Mouse (Mus musculus) kidney, adult 9 months (tissue): ENCODE measurements at regions not wholly inside any gene's neighbourhood (a gene's known extent, or its start where the extent isn't known, plus 50 kb on each side); places are given as distances from the start of the nearest gene placed in this dataset.

Experiments
- DNase-seq: peaks from one replicate; pipeline ENCODE4 v3.0.0; 2022

DNA sequence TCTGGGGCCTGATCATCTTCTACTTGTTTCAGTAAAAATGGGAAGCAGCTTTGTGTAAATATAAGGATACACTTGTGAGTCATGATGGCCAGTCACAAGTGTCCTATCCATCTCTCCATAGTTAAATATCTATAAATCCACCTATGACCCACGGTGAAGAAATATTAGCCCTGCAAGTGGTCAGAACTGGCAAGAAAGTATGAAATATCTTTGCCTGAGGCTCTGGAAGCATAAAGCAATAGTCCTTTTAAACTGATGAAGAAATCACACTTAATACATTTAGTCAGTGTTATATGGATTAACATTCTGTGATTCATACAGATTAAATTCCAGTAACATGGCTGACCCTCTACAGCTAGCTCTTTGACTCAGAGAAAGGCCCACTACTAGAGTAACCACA, 134.8 kb upstream of the Klf6 start:
- no peak for DNase-seq

- DNase-seq = no peak
Observed at GRCm38 (mm10) chr13:5728172-5728571, 133.1 kb upstream of the Klf6 start.

GRCm38 (mm10) chr13:5728808-5729207, 132.5 kb upstream of the Klf6 start:
- no peak for DNase-seq

GRCm38 (mm10) chr13:5729426-5730068, 131.7 kb upstream of the Klf6 start:
- DNase-seq = no peak

DNA sequence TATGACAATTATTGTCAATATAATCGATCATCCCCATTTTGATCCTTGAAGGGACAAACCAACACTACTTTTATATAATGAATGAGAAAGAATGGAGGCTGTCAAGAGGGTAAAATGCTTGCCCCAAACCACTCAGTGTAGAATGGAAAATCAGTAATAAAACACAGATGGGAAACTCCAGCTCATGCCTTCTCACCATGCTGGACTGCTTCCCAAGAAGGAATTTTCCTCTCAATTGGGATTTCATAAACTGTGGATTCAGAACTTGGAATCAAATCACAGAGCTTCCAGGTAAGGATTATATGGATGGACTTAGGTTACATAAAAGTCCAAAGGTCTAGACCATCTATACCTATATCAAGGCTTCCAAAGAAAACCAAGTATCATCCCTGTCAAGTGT, 129.1 kb upstream of the Klf6 start:
- DNase-seq = no peak

DNA sequence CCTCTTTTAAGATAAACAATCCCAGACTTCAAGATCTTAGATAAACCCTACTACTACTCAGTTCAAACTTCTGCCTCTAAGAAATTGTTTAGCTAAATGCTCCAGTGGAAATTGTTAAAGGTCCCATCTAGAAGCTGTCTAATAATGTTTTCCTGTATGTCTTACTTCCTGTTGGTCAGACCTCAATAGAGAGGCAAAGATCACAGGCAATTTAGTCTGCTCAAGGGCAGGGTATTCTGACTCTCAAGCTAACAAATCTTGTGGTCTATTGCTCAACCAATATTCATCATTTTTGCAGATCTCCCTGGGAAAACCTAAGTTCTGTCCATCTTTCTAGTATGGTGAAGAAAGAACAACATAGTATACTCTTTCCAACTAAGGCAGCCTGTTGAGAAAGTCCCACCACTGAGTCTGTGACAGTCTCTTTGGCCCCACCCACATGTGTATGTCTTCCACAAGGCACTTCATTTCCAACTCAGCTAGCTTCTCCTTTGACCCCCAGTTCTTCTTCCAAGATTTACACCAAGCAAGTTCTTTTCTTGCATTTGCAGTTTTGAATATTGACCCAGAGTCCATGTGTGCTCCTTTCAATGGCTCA, 126.2 kb upstream of the Klf6 start:
- no peak for DNase-seq

GRCm38 (mm10) chr13:5736472-5736871, 124.8 kb upstream of the Klf6 start:
- no peak for DNase-seq

DNA sequence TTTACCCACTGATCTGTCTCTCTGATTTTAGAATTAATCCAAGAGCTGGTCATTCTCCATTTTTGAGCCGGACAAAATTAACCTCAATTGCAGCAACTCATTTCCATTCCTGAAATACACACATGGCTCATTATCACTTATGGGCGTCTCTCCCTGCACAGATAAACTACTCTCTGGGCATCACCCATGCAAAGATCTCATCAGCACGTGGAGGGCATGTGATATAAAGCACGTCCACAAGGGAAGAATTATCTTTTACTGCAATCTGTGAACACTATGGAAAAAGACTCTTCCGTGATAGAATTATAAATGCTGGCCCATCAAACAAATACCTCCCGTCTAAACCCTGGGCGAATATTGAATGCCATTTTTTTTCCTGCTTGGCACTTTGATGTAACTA, 124.1 kb upstream of the Klf6 start:
- no peak for DNase-seq

- DNase-seq = no peak
Observed at GRCm38 (mm10) chr13:5740805-5741204, 120.5 kb upstream of the Klf6 start.

- no peak for DNase-seq
Observed at GRCm38 (mm10) chr13:5744949-5745348, 116.3 kb upstream of the Klf6 start.

GRCm38 (mm10) chr13:5757176-5757575, 104.1 kb upstream of the Klf6 start:
- no peak for DNase-seq

GRCm38 (mm10) chr13:5757963-5758362, 103.3 kb upstream of the Klf6 start:
- DNase-seq = no peak

DNA sequence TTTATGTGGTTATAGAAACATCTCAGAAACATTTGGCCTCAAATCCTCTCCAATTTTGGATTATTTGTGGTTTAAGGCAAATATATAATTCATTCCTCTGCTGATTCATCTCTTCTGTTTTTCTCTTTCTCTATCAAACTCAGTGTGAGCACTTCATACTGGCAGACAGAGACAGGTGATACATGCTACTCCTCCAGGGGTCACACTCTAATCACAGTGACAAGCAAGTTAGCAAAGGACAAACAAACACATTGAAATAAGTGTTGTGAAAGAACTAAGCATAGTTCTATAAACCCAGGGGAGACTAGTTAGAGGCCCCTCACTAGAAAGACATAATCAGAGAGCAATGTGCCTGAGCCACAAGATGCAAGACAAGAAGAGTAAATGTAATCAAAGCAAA, 101.3 kb upstream of the Klf6 start:
- no peak for DNase-seq

GRCm38 (mm10) chr13:5766394-5766793, 94.9 kb upstream of the Klf6 start:
- no peak for DNase-seq

- no peak for DNase-seq
Observed at GRCm38 (mm10) chr13:5767202-5767601, 94.1 kb upstream of the Klf6 start.

DNA sequence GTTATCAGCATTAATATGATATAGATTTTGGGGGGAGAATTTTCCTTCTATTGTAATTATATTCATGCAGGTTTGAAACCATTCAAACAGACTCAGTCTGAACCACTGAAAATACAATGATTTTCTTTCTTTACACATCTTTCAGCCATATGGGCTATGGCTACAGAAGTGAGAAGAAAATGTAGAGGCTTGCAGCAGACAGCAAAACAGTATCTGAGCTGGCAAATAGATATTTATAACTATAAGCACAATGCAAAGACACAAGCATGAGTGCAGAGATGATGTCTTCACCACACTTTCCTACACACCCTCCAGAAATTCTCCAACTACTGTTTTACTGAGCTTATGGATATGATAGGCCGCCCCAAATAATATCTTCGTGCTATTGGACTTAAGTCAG, 92.6 kb upstream of the Klf6 start:
- no peak for DNase-seq

- DNase-seq = peak; percentile 6
Observed at GRCm38 (mm10) chr13:5769283-5770260, 91.7 kb upstream of the Klf6 start.

- no peak for DNase-seq
Observed at GRCm38 (mm10) chr13:5773811-5774210, 87.5 kb upstream of the Klf6 start.

- no peak for DNase-seq
Observed at GRCm38 (mm10) chr13:5778443-5779171, 82.7 kb upstream of the Klf6 start.

DNA sequence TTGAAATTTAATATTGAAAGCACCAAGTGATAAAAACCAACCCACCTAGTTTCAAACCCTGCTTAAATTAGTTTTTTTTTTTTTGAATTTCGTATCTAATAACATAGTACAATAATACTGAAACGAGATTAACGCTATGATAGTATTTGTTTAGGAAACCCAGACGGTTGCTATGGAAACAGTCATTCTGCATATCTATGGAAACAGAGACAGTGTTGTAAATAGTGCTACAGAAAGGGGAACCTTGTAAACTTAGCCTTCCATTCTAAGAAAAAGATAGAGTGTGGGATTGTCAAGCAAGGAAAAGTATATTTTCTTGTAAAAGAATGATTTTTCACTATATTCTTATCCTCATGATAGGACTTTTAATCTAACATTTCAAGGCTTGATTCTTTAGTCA, 81.9 kb upstream of the Klf6 start:
- no peak for DNase-seq

DNA sequence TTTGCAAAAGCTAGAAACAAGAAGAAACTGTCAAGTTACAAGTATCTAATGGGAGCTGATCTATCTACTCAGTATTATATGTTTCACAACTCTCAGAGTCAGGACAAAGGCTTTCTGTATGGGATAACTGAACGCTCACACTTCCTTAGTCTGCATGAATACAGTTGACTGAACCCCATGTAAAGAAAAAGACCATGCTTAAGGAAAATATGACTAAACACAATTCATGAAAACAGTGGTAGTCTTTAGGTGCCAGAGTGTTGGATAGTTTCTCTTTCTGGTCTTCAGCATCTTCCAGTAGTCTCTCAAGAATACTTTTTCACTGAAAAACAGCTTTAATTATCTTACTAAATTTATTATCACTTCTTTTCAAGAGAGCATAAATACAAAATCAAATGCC, 78.7 kb upstream of the Klf6 start:
- DNase-seq = no peak

- DNase-seq = no peak
Observed at GRCm38 (mm10) chr13:5787114-5787513, 74.2 kb upstream of the Klf6 start.

DNA sequence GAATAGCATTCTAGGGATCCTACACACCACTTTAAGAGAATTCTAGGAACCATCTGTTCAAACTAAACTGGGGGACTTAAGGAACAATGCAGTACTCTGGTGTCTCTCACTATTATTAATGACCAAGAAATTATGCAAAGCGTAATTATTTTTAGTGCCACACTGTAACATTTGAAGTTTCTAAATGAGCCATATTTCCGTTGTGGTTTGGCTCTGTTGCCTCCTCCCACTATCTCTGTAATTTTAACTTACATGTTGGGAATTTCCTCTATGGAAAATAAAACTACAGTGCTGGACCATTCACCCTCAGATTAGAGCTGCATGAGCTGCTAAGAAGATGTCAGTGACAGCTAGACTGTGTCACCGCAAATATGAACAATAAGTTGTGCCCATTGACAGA, 72.0 kb upstream of the Klf6 start:
- no peak for DNase-seq
